Mouse (Mus musculus): ENCODE data around the gene Top2b.

- TF ChIP-seq ELF1 (IDR thresholded peaks at IDR 0.05; ENCODE audit: low read depth, low read length), result no peak
- no peak for TF ChIP-seq CTCF (conservative IDR thresholded peaks at IDR 0.05 in 1 of 2, IDR thresholded peaks at IDR 0.05 in 1 of 2; ENCODE audit: low read depth in 2 of 2, low read length in 2 of 2)
- no peak for TF ChIP-seq ZC3H11A (IDR thresholded peaks at IDR 0.05; ENCODE audit: low read depth, low read length)
- TF ChIP-seq POLR2A (IDR thresholded peaks at IDR 0.05; ENCODE audit: low read depth, low read length), result no peak
- TF ChIP-seq ZMIZ1 (IDR thresholded peaks at IDR 0.05; ENCODE audit: low read depth, low read length), result no peak
- no peak for TF ChIP-seq SMC3 (IDR thresholded peaks at IDR 0.05; ENCODE audit: low read depth, low read length)
- no peak for TF ChIP-seq MEF2A (IDR thresholded peaks at IDR 0.05; ENCODE audit: borderline replicate concordance, low read depth, low read length)
- TF ChIP-seq ZNF384 (IDR thresholded peaks at IDR 0.05; ENCODE audit: low read depth, low read length), result no peak
- TF ChIP-seq USF2 (conservative IDR thresholded peaks at IDR 0.05; ENCODE audit: low read depth, low read length), result no peak
Observed at GRCm38 (mm10) chr14:16478606-16479323, 113.8 kb downstream of the Top2b start.
